Mouse (Mus musculus): ENCODE results near the gene Blvrb. TPM values are rescaled to one million over a fixed set of nuclear protein-coding genes. Genes with fewer than 3 reads are reported as not detected.
A peak's percentile ranks its signal among the peaks of the same experiment; 100 is the strongest.

Blvrb gene
- polyA plus RNA-seq, 1 experiment from 2014 or later = 97.3 TPM

DNA sequence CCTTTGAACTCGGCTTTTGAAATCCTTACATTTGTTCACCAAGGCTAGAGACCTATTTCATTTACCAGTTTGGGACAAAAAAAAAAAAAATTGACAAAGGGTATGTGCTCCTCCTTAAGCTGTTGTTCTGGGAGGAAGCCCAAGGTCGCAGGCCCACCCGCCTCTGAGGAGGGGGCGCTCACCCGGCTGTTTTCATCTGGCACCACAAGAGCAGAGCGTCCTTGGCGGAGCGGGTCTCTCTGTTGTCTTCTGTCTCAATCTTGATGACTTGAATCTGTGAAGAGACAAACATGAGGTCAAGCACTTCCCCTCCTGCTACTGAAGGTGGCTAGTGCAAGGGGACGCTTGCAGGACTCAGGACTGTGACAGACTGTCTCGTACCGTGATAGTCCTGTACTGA is 19.8 kb upstream of the Blvrb start:
- H3K36me3 ChIP-seq (ENCODE audit: control insufficient read depth, insufficient read depth, low read length) = no peaks in the 10 kb centered on the region
- H3K9ac ChIP-seq (ENCODE audit: low read length) = no peak overlapping the region
- H3K27ac ChIP-seq (replicated peaks) = no peak overlapping the region
- DNase-seq (ENCODE audit: low spot score) (no peak), ATAC-seq (ENCODE audit: low FRiP score, low TSS enrichment) (no peak)
- no peaks in the 10 kb centered on the region for H3K4me1 ChIP-seq (replicated peaks; ENCODE audit: control insufficient read depth, insufficient read depth)
- no peak overlapping the region for H3K4me2 ChIP-seq (replicated peaks; ENCODE audit: low read depth)
- no peaks in the 10 kb centered on the region for H3K9me3 ChIP-seq (ENCODE audit: control insufficient read depth, low read length)
- 80% methylated on average over 11 of the region's 11 CpGs for WGBS
- TF ChIP-seq EP300 (optimal IDR thresholded peaks at IDR 0.05) (no peak), CTCF (IDR thresholded peaks at IDR 0.05; ENCODE audit: low read depth) (no peak)
- no peaks in the 10 kb centered on the region for H3K27me3 ChIP-seq (ENCODE audit: control insufficient read depth, insufficient read depth, low read length)
- H3K4me3 ChIP-seq (ENCODE audit: low read depth, low read length) = no peak overlapping the region

DNA sequence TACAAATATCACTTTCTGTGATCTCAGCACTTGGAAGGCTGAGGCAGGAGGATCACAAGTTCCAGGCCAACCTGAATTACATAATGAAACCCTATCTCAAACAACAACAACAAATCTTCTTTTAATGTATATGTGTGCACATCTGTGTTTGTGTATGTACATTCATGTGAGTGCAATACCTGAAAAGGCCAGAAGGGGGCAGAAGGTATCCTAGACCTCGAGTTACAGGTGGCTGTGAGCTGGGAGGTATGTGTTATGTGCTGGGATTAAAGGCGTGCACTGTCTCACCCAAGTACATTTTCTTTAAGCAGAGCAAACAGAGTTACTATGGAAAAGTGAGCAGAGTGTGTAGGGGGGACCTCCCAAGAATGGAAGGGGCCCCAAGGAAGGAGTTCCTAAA is 18.6 kb upstream of the Blvrb start:
- Histone ChIP-seq H3K27ac (replicated peaks) (no peak overlapping the region), H3K4me3 (ENCODE audit: low read depth, low read length) (no peak overlapping the region), H3K9ac (ENCODE audit: low read length) (no peak overlapping the region), H3K9me3 (ENCODE audit: control insufficient read depth, low read length) (no peaks in the 10 kb centered on the region), H3K27me3 (ENCODE audit: control insufficient read depth, insufficient read depth, low read length) (no peaks in the 10 kb centered on the region), H3K4me2 (replicated peaks; ENCODE audit: low read depth) (no peak overlapping the region), H3K36me3 (ENCODE audit: control insufficient read depth, insufficient read depth, low read length) (no peaks in the 10 kb centered on the region), H3K4me1 (replicated peaks; ENCODE audit: control insufficient read depth, insufficient read depth) (no peaks in the 10 kb centered on the region)
- TF ChIP-seq CTCF (IDR thresholded peaks at IDR 0.05; ENCODE audit: low read depth) (peak; percentile 29), EP300 (optimal IDR thresholded peaks at IDR 0.05) (no peak)
- DNase-seq (ENCODE audit: low spot score) (no peak), ATAC-seq (ENCODE audit: low FRiP score, low TSS enrichment) (no peak)
- WGBS = 63% methylated on average over 2 of the region's 2 CpGs

DNA sequence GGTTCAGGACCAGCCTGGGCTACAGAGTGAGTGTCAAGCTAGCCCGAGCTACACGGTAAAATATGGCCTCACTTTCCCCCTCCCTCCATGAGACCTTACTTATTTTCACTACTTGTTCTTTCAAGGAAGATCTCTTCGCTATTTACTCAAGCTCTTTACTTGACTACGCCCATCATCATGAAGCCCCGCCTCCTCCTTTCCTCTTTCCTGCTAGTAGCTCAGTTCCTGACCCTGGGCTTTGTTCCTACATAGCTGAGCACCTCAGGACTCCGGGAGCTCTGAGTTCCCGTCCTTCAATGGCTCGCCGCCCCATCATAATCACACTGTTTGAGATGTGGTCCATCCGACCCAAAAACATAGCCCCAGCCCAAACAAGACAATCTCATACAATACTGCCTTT is 14.4 kb upstream of the Blvrb start:
- Histone ChIP-seq H3K27ac (replicated peaks) (no peak overlapping the region), H3K27me3 (ENCODE audit: control insufficient read depth, insufficient read depth, low read length) (no peaks in the 10 kb centered on the region), H3K4me1 (replicated peaks; ENCODE audit: control insufficient read depth, insufficient read depth) (no peaks in the 10 kb centered on the region), H3K9me3 (ENCODE audit: control insufficient read depth, low read length) (no peaks in the 10 kb centered on the region), H3K9ac (ENCODE audit: low read length) (no peak overlapping the region), H3K4me2 (replicated peaks; ENCODE audit: low read depth) (no peak overlapping the region), H3K4me3 (ENCODE audit: low read depth, low read length) (no peak overlapping the region), H3K36me3 (ENCODE audit: control insufficient read depth, insufficient read depth, low read length) (no peaks in the 10 kb centered on the region)
- WGBS = 29% methylated on average over 10 of the region's 10 CpGs
- ATAC-seq (ENCODE audit: low FRiP score, low TSS enrichment) (peak; percentile 69), DNase-seq (ENCODE audit: low spot score) (peak; percentile 63)
- TF ChIP-seq EP300 (optimal IDR thresholded peaks at IDR 0.05) = no peak
- TF ChIP-seq CTCF (IDR thresholded peaks at IDR 0.05; ENCODE audit: low read depth) = no peak

DNA sequence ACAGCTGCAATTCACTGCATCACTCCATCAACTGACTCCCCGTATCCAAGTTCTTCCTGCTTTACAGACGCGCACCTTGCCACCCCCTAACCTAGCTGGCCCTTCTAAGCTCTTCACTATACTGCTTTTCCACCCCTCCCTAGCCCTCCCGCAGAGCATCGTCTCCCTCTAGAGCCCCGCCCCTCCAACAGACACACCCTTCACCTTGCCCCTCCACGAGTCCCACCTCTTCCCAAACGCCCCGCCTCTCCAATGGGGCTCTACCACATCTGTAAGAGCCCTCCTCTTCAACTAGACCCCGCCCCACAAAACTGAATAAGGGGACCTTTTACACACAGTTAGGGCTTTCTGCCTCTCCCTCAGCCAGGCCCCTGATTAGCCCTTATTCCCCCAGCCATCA is 14.0 kb upstream of the Blvrb start:
- WGBS = 12% methylated on average over 10 of the region's 10 CpGs
- DNase-seq (ENCODE audit: low spot score) = no peak
- no peaks in the 10 kb centered on the region for H3K4me1 ChIP-seq (replicated peaks; ENCODE audit: control insufficient read depth, insufficient read depth)

DNA sequence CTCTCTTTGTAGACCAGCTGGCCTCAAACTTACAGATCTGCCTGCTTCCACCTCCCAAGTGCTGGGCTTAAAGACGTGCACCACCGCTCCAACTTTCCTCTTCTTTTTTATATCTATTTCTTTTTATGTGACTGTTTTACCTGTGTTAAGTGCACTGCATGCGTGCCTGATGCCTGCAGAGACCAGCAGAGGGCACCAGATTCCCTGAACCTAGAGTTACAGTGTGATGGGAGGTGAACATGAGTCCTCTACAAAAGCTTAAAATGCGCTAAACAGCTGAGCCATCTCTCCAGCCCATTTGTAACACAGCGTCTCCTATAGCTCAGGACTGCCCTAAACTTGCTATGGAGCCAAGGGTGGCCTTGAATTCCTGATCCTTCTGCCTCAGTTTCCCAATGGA is 10.2 kb upstream of the Blvrb start:
- Histone ChIP-seq H3K27ac (replicated peaks) (no peak overlapping the region), H3K9me3 (ENCODE audit: control insufficient read depth, low read length) (no peaks in the 10 kb centered on the region), H3K4me2 (replicated peaks; ENCODE audit: low read depth) (no peak overlapping the region), H3K4me1 (replicated peaks; ENCODE audit: control insufficient read depth, insufficient read depth) (no peaks in the 10 kb centered on the region), H3K4me3 (ENCODE audit: low read depth, low read length) (no peak overlapping the region), H3K36me3 (ENCODE audit: control insufficient read depth, insufficient read depth, low read length) (no peaks in the 10 kb centered on the region), H3K9ac (ENCODE audit: low read length) (no peak overlapping the region), H3K27me3 (ENCODE audit: control insufficient read depth, insufficient read depth, low read length) (no peaks in the 10 kb centered on the region)
- no peak for ATAC-seq (ENCODE audit: low FRiP score, low TSS enrichment)
- 57% methylated on average over 5 of the region's 5 CpGs for WGBS
- TF ChIP-seq CTCF (IDR thresholded peaks at IDR 0.05; ENCODE audit: low read depth) (peak; percentile 71), EP300 (optimal IDR thresholded peaks at IDR 0.05) (no peak)
- peak; percentile 35 for DNase-seq (ENCODE audit: low spot score)

More for the DNA sequence above, 14.0 kb upstream of the Blvrb start:
- H3K27me3 ChIP-seq (ENCODE audit: control insufficient read depth, insufficient read depth, low read length) = no peaks in the 10 kb centered on the region
- ATAC-seq (ENCODE audit: low FRiP score, low TSS enrichment) = no peak
- H3K4me2 ChIP-seq (replicated peaks; ENCODE audit: low read depth) = no peak overlapping the region
- TF ChIP-seq EP300 (optimal IDR thresholded peaks at IDR 0.05) = no peak
- no peak for TF ChIP-seq CTCF (IDR thresholded peaks at IDR 0.05; ENCODE audit: low read depth)
- H3K36me3 ChIP-seq (ENCODE audit: control insufficient read depth, insufficient read depth, low read length) = no peaks in the 10 kb centered on the region
- H3K27ac ChIP-seq (replicated peaks) = no peak overlapping the region
- no peak overlapping the region for H3K4me3 ChIP-seq (ENCODE audit: low read depth, low read length)
- no peak overlapping the region for H3K9ac ChIP-seq (ENCODE audit: low read length)
- H3K9me3 ChIP-seq (ENCODE audit: control insufficient read depth, low read length) = no peaks in the 10 kb centered on the region

- Histone ChIP-seq H3K9me3 (ENCODE audit: control insufficient read depth, low read length) (no peaks in the 10 kb centered on the region), H3K4me3 (ENCODE audit: low read depth, low read length) (no peak overlapping the region), H3K9ac (ENCODE audit: low read length) (no peak overlapping the region), H3K4me1 (replicated peaks; ENCODE audit: control insufficient read depth, insufficient read depth) (no peaks in the 10 kb centered on the region), H3K4me2 (replicated peaks; ENCODE audit: low read depth) (no peak overlapping the region), H3K27me3 (ENCODE audit: control insufficient read depth, insufficient read depth, low read length) (no peaks in the 10 kb centered on the region), H3K27ac (replicated peaks) (no peak overlapping the region), H3K36me3 (ENCODE audit: control insufficient read depth, insufficient read depth, low read length) (no peaks in the 10 kb centered on the region)
- DNase-seq (ENCODE audit: low spot score) (no peak), ATAC-seq (ENCODE audit: low FRiP score, low TSS enrichment) (no peak)
- TF ChIP-seq CTCF (IDR thresholded peaks at IDR 0.05; ENCODE audit: low read depth) = peak; percentile 46
- TF ChIP-seq EP300 (optimal IDR thresholded peaks at IDR 0.05) = no peak
- WGBS = 78% methylated on average over 4 of the region's 4 CpGs
These were observed 7.8 kb upstream of the Blvrb start for GRCm38 (mm10) chr7:27440014-27440413.

All from stomach, postnatal 0 days (tissue).